Mouse (Mus musculus) adrenal gland, adult 2 months (tissue): Measurements from ENCODE around the gene Gde1. TPM values are rescaled to one million over a fixed set of nuclear protein-coding genes. Genes with fewer than 3 reads are reported as not detected.

ENCODE experiments used
- DNase-seq: peaks from one replicate; pipeline ENCODE4 v3.0.0; 2021
- long read RNA-seq: library from polyadenylated mRNA; stranded (forward); transcript quantifications from one replicate; pipeline ENCODE4 v2.0.0, GENCODE M21; 2021
- polyA plus RNA-seq: library from polyadenylated mRNA; depleted of rRNA; stranded (reverse); fragments of >200 nt; gene quantifications from 2 replicates; pipeline ENCODE4 v1.2.3, GENCODE M21; 2012; rRNA removed
- total RNA-seq, 2 experiments: library from RNA; stranded (reverse); gene quantifications; 2 replicates each; pipeline ENCODE4 v1.2.3; 2021

Gene Gde1
- total RNA-seq (100 to 1,000 TPM; 111 to 162 TPM), polyA plus RNA-seq (1,038 and 1,224 TPM in 2 replicates)
- long read RNA-seq, transcript Gde1-201 (6 exons, 1,582 nt) = major isoform, 177 of 202 reads
- long read RNA-seq, partial matches to known transcripts = 2 of 202 reads
- long read RNA-seq, other reads (novel, unspliced or antisense) = 22 of 202 reads

DNA sequence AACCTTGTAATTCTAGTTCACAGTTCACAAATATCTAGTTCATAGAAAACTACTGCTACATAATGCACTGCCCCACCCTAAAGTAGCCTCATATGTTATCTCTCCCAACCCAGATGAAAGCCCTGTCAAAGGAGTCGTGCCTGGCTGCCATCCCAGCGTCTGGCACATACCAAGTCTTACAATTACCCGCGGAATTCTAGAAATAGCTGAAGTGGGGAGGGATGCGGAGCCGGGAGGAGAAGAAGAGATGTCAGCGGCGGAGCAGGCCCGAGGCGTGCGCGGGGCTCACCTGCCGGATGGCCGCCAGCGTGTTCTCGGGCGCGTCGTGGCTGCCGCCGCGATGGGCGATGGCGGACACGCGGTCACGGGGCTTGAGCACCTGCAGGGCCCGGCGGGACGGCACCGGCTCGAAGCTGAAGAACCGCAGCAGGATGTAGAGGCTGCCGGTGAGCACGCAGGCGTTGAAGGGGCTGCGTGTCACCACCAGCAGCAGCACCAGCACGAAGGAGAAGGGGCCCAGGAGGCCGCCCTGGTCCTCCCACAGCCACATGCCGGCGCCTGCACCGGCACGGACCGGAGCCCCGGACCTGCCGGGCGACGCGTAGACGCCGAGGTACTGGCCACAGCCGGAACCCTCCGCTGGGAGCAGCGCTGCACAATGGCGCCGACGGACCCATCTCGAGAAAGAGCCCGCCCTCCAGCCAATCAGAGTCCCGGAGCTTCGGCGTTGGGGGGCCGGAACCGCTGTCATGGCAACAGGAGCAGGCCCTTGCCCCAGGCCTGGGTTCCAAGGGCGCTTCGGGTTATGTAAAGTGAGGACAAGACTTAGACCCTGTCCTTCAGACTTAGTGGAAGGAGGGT is at the start of gene Gde1:
Gene Gde1, minus strand, starts transcription at position 678 of the 861 bp plus-strand sequence.
- peak; percentile 96 for DNase-seq

DNA sequence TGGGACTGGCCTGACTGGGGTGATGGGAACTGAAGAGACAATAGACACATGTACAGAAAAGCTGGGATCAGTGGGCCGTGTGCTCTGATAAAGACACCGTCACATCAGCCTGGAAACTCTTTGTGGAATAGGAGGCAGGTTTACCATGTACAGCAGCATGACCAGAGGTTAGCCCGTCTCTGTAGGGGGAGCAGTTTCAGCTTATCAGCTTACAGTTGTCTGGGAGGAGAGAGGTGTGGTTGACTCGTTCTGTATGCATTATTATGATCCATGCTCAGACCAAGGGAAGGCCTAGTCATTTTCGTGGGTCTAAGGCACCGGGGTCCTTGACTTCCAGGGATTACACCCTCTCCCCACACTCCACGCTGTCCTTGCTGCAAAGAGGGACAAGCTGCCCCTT is 46.0 kb upstream of the Gde1 start:
- DNase-seq = no peak

DNA sequence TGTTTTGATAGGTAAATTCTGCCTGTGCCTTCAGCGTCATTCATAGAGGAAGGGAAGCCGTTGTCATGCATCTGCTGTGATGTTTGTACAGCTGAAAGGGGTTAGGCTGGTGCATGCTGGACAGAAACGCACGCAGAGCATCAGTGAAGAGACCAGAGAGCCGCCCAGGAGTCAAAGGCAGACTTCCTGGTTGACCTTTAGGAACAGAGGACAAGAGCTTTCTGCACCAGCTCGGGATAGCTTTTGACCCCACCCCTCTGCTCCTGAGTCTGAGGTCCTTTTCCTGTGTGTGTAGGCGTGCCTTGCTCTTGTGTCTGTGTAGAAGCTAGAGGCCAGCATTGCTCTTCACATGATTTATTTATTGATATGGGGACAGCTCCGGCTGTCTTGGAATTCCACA is 44.1 kb upstream of the Gde1 start:
- no peak for DNase-seq

DNA sequence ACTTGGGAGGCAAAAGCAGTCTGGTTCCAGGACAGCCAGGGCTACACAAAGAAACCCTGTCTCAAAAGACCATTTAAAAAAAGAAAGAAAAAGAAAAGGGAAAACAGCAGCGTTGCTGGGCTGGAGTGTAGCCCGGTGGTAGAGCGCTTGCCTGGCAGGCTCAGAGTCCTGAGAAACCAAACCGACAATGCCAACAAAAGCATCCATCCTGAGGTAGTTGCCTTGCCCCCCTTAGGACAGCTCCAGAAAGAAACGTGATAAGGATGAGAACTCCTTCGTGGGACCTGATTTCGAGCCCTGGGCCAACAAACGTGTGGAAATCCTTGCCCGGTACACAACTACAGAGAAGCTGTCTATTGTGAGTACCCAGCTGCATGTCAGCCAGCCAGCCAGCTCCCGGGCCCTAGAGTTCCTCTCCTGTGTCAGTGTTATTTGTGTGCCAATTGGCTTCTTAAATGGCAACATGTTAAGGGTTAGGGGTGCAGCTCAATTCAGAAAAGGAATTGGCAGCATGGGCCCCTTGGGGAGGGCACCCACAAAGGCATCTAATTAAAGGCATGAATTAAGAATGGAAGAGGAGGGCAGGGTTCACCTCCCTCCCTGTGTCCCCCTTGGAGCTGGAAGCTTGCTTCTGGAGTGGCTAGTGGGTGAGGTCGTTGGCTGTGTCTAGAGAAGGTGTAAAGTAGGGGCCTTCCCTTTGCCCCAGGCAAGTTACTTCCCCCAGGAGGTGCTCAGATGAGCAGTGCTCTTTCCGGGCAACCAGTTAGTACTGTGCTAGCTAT is 42.5 kb upstream of the Gde1 start:
- DNase-seq = no peak

DNA sequence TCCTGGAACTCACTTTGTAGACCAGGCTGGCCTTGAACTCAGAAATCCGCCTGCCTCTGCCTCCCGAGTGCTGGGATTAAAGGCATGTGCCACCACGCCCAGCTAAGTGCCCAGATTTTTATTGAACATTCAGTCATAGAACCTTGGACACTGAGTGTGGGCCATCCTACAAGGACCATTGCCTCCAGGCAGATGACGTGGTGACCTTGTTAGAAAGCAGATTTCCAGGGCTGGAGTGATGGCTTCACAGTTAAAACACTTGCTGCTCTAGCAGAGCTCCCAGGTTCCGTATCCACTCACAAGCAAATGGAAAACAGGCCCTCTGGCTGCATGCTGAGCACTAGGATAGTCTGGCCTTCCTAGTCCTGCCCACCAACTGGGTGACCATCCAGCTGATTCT is 39.2 kb upstream of the Gde1 start:
- peak; percentile 71 for DNase-seq

DNA sequence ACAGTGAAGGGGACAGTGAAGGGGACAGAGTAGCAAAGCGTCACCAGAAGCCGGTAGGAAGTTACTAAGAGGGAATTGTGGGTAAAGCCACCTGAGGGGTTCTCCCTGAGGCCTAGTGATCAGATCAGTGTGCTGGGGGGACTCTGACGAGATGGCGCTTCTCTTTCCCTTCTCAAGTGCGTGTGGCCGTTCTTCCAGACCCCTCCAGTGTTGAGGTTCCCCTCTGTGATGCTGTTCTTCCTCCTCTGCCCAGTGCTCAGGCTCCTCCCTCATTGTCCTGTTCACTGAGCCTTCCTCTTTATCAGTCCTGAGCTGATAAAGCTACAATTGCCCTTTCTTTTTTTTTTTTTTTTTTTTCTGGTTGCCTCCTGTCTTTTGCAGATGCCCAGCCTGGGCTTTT is 36.7 kb upstream of the Gde1 start:
- no peak for DNase-seq

DNA sequence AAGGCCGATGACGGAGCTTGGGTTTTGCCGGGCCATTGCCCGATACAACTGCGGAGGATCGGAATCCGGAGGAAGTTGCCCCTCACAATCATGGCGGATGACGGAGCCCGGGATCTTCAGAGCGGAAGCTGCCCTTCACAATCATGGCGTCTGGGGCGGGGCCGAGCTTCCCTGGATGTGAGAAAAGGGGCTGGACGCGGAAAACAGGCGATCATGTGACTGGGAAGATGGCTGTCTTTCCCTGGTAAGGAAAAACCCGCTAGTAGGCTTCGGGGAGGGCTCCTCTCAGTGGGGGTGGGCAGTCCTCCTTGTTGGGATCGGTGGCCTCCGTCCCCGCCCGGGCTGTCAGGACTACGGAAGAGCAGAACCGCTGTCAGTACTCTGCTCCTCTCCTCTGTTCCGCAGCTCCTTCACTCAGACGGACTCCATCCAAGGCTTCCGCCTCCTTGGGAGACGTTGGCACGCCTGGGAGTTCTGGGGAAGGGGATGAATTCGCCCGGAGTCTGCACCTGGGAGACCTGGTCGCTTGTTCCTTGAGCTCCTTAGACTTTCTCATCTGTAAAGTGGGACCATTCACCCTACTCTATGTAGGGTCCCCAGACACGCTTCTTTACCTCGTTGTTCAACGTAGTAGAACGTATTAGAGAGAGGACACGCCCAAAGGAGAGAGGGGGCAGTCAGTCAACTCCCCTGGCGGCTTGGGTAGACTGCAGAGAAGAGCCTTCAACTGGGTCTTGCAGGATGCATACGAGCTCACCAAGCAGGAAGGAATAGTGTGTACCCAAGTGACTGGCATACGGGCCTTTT is 35.2 kb upstream of the Gde1 start:
- DNase-seq = peak; percentile 96

DNA sequence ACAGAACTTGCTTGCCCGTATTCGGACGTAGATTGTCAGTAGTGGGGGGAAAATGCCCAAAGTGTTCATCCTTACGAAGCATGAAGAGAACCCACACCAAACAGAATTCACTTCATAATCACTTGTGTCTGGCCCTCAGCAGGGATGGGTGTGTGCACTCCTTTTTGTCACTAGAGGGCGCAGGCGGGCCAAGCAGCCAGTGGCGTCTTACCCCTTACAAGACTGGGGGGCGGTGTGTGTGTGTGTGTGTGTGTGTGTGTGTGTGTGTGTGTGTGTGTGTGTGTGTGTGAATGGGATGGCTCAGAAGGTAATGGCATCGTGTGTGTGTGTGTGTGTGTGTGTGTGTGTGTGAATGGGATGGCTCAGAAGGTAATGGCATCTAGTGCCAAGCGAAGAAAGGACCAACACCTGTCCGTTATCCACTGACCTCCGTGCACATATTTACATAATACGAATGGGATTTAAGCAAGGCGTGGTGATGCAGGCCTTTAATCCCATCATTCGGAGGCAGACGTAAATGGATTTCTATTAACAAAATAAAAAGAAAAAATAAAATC is 34.5 kb upstream of the Gde1 start, which contains the start of gene Vps35l:
Gene Vps35l, plus strand, starts transcription at position 252 of the 557 bp plus-strand sequence.
- peak; percentile 84 for DNase-seq

DNA sequence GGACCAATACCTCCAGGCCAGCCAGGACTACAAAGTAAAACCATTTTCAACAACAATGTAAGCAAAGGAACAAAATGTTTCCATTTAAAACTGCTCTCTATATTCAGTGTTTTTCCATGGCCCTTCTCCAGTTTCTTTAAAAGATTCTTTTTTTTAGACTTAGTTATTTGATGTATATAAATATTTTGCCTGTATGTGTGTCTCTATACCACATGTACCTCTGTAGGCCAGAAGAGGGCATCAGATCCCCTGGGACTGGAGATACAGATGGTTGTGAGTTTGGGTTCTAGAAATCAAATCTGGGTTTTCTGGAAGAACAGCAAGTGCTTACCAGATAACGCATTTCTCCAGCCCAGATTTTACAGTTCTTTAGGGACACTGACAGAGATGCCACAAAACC is 33.2 kb upstream of the Gde1 start:
- DNase-seq = no peak

DNA sequence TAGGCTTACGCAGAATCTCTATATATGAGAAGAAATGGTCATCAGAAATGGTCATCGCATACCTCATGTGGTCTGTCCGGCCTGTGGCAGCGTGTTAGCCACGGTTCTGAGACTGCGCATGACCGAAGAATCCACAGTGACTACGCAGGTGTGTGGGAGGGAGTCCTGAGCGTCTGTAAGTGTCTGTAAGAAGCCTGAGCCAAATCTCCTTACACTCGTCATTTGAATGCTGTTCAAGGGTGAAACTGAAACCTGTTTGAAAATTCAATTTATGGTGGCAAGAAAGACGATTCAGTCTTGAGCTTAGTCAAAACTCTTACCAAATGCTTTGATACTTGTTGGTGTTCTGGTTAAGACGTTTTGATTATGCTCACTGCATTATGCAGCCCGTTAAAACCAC is 27.6 kb upstream of the Gde1 start:
- DNase-seq = no peak

DNA sequence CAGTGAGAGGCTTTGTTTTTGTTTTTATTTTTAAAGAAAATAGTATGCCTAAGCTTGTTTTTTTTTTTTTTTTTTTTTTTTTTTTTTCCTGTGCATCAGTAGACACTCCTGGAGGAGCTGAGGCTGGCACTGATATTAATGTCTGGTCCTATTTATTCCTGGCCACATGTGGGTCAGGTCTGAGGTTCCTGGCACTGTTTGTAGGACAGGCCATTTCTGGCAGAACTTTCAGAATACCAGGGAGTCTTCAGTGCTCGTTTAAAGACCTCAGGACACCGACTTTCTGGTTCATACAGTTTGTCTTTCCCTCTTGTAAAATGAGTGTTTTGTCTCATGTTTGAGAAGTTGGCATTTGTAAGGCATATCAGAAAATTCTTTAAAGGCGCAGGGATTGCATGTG is 26.2 kb upstream of the Gde1 start:
- DNase-seq = no peak

DNA sequence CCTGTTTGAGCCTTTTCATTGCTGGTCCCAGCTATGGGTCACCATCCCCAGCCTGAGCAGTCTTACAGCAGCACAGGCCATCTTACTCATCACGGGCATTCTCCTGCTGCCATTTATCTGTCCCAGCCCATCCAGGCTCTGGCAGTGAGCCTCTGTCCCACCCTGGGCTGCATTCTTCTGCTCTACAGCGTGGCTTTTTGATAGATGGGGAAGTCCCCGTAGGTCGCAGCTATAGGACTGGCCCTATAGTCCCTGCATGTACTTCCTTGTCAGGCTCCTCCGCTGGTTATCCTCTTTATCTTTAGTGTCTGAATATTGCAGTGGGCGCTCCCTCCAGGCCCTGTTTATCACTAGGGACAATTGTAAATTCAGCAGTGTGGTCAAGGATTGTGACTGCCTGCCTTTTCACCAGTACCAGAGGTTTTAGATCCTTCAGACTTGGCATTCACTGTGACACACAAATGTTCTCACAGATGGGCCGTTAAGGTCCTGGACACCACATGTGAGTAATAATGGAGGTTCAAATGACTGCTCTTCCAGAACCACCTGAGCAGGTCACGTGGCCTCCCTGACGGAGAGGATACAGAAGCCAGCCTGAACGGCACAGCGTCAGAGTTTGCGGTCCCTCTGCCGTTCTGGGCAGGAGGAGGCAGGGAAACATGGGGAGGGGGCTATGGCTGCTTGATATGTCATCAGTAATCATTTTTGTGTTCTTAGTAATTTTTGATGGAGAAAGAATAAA is 23.4 kb upstream of the Gde1 start:
- DNase-seq = no peak

DNA sequence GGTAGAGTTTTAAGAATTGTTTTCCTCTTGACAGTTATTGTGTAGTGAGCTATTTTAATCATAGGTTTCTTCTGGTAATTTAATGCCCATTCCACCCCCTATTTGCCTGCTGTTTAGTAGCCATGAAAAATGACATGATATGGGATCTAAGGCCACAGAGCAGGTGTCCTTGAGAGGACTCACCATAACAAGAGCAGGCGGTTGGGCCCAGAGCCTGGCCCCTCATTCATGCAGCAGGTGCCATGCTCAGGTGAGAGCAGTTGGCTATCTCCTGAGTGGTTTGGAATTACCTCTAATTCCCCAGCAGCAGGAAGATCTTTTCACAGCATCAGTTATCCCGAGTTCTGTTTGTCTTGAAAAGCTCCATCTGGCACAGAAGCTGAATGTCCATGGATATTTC is 19.9 kb upstream of the Gde1 start:
- no peak for DNase-seq

DNA sequence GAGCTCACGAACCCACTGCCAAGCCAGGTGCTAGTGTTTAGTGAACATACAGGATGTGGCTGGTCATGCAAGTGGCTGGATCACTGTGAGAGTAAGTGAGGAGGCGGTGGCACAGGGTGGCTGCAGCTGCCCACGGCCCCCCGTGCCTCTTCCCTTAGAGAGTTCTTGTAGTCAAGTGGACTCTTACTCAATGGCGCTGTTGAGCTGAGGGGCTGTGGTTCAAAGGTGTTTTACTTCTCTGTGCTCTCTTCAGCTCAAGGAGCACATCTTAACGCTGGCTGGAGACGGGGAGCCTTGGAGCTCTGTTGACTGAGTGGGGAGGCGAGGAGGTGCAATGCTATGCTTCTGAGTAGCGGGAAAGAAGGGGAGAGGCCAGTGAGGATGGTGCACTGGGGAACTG is 18.3 kb upstream of the Gde1 start:
- DNase-seq = no peak

DNA sequence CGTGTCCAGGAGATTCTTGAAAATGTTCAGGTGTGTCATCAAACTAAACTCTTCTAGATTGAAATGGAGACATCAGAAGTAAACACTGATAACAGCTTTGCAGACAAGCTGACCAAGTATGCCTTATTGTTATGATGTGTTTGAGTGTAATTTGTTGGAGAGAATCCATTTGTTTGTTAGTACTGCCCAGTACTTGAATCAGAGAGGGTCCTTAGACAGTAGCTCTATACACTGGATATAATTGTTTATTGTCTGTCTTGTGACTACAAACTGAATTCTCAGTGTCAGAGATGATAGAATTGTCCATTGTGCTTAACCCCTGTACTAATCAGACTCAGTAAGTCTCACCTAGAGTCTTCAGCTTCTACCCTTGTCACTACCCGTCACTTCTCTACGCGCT is 12.5 kb upstream of the Gde1 start:
- DNase-seq = no peak

DNA sequence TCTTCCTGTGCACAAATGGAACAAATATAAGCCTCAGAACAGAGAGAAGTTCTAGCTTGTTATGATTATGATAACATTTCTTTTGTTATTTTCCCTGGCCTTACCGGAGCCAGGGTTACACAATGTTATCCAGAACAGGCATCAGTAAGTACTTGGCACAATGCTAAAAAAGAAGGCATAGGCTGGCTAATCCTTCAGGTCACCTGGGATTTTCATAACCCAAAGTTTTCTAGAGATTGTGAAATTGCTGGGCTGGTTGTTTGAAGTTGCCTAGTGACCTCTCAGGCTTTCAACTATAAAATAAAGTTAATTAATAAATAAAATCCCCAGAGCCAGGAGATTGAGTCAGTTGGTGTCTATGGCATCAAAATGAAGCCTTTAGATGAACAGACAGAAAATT is 9.3 kb upstream of the Gde1 start:
- DNase-seq = no peak

DNA sequence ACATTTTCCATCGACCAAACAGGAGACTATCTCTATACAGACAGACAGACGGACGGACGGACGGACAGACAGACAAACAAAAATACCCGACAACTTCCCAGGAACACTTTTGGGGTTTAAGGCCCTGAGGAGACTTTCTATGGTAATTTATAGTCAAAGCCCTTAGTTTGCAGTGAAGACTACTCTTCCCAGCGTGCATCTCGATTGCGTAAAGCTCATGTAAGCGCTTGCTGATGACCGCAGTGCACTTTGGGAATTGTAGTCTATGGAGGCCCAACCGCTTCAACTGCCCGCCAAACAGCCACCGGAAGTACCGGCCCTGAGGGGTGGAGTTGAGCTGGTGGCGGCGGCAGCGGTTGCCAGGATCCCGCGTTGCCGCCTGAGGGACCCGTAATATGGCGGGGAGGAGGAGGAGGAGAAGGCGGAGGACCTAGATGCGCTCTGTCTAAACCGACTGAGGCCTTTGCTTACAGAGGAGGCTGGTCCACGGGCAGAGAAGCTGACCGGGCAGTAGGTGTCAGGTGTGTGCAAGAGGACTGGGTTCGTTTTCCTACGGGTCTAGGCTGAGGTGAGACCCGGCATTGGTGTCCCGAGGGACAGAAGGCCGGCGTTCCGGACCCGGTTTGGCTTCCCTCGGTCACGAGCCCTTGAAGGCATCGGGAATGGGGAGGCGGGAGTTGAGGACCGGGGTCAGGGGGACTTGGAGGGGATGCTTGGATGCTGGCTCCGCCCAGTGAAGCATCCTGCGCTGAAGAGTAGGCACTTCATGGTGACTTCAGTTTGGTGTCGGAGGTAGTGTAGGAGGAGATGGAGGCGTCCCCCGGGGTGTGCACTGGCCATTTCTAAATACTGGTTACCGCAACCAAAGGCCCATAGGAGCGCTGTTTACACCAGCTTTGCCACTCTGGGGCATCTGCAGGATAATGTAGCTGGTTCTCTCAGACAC is 6.9 kb upstream of the Gde1 start, which contains the start of gene Ccp110:
Gene Ccp110, plus strand, starts transcription at position 325 of the 946 bp plus-strand sequence.
- peak; percentile 96 for DNase-seq

DNA sequence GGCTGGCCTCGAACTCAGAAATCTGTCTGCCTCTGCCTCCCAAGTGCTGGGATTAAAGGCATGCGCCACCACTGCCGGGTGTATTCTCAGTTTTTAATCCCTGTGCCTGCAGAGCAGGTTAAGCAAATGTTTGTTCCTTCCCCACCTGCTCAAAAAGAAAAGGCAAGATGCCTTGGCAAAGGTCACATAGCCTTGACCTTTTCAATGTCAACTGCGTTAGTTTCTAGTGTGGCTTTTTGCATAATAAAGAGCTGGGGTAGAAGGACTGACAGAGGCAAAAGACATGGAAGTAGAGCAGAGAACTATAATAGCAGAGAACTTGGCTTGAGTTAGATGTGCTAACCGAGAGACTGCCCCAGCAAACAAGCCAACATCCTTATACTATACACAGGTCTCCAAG is 5.2 kb upstream of the Gde1 start:
- no peak for DNase-seq

DNA sequence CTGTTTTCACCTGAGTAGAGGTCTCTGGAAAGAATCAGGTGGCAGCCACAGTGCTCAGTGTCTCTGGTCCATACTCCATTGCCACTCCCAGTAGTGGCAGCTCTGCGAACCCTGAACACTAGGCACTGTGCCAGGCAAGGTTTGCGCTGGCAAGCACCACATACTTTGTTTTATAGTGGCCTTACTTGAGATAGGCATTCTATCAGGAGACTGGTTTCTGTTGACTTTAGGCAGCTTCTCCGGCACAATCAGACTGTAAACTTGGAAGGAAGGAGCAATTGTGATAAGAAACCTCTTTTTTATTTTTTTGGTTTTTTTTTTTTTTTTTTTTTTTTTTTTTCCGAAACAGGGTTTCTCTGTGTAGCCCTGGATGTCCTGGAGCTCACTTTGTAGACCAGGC is 2.4 kb upstream of the Gde1 start:
- no peak for DNase-seq

DNA sequence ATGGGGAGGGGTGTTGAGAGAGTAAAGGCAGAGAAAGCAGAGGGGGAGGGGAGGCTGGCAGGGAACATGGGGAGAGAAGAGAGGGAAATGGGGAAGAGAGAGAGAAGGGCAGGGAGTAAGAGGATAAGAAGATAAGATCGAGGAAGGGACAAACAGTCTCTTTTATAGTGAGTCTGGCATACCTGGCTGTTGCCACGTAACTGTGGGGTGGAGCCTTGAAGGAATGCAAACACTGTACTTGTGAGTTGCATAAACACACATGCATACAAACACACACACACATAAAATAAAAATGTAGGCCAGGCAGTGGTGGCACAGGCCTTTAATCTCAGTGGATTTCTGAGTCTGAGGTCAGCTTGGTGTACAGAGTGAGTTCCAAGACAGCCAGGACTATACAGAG is 1.6 kb upstream of the Gde1 start:
- no peak for DNase-seq
